24 mouse cellular contexts compared by ENCODE assay signal in genomic region chr8:120414216-120414615, GRCm38 (mm10).
DNase-seq lines count a peak whose midpoint lies in the region; ATAC-seq and TF ChIP-seq lines count a peak whose summit lies in the region.
"Had no signal": no experiment of that assay in that cellular context is flagged by ENCODE, and none has a peak within 500 bp of the region (broad histone marks: within the 10 kb centered on the region; RNA-seq: fewer than 3 reads in every experiment).

No protein-coding gene starts in this region.

- ATAC-seq in hindbrain, embryonic 11.5 days (ENCODE audit: low FRiP score), result no peak
- ATAC-seq in hindbrain, postnatal 0 days, result no peak
- no peak for ATAC-seq in hindbrain, embryonic 13.5 days (ENCODE audit: low FRiP score)
- ATAC-seq: activated CD4-positive, CD25-positive, alpha-beta regulatory T cell, adult 4 months; lung, postnatal 0 days had no signal

- peaks cover 52% of the 10 kb centered on the region for H3K4me1 ChIP-seq in hindbrain, embryonic 11.5 days (replicated peaks; ENCODE audit: control insufficient read depth, insufficient read depth, low read length)
- peaks cover 51% of the 10 kb centered on the region for H3K4me1 ChIP-seq in hindbrain, postnatal 0 days (ENCODE audit: insufficient read depth, low read length)
- peaks cover 100% of the 10 kb centered on the region for H3K4me1 ChIP-seq in embryonic facial prominence, embryonic 10.5 days
- peaks cover 97% of the 10 kb centered on the region for H3K4me1 ChIP-seq in hindbrain, embryonic 13.5 days (replicated peaks)

- H3K27me3 ChIP-seq in hindbrain, embryonic 11.5 days (ENCODE audit: control insufficient read depth, insufficient read depth, low read length), result no peaks in the 10 kb centered on the region
- H3K27me3 ChIP-seq in hindbrain, postnatal 0 days (ENCODE audit: insufficient read depth, low read length), result no peaks in the 10 kb centered on the region
- H3K27me3 ChIP-seq in embryonic facial prominence, embryonic 10.5 days (replicated peaks; ENCODE audit: low read depth, poor library complexity, severe bottlenecking), result peaks cover 79% of the 10 kb centered on the region
- peaks cover 13% of the 10 kb centered on the region; the same call in 1 of the 2 replicates for H3K27me3 ChIP-seq in hindbrain, embryonic 13.5 days
- H3K27me3 ChIP-seq: embryonic facial prominence, embryonic 15.5 days; stomach, embryonic 15.5 days had no signal

- peak overlapping the region; percentile 37; the same call in 1 of the 2 replicates for H3K27ac ChIP-seq in hindbrain, embryonic 11.5 days (ENCODE audit: low read depth, low read length)
- H3K27ac ChIP-seq in hindbrain, postnatal 0 days, result no peak overlapping the region
- peak overlapping the region; percentile 48; the same call in 1 of the 2 replicates for H3K27ac ChIP-seq in embryonic facial prominence, embryonic 10.5 days (replicated peaks)
- peak overlapping the region; percentile 88; the same call in 1 of the 2 replicates for H3K27ac ChIP-seq in hindbrain, embryonic 13.5 days
- H3K27ac ChIP-seq: embryonic facial prominence, embryonic 15.5 days; heart, embryonic 13.5 days; kidney, embryonic 15.5 days; stomach, embryonic 15.5 days had no signal

- H3K9ac ChIP-seq in hindbrain, embryonic 11.5 days (ENCODE audit: low read depth, low read length), result no peak overlapping the region
- no peak overlapping the region for H3K9ac ChIP-seq in hindbrain, postnatal 0 days (replicated peaks; ENCODE audit: low read length)
- H3K9ac ChIP-seq in hindbrain, embryonic 13.5 days, result no peak overlapping the region
- H3K9ac ChIP-seq: embryonic facial prominence, embryonic 15.5 days; heart, embryonic 13.5 days; kidney, embryonic 15.5 days; stomach, embryonic 15.5 days had no signal

- no peak for TF ChIP-seq CTCF in hindbrain, postnatal 0 days (IDR thresholded peaks at IDR 0.05; ENCODE audit: low read depth)

- no peaks in the 10 kb centered on the region for H3K9me3 ChIP-seq in hindbrain, embryonic 11.5 days (ENCODE audit: control insufficient read depth, low read length)
- H3K9me3 ChIP-seq in hindbrain, postnatal 0 days (ENCODE audit: low read length), result no peaks in the 10 kb centered on the region
- no peaks in the 10 kb centered on the region for H3K9me3 ChIP-seq in embryonic facial prominence, embryonic 10.5 days
- H3K9me3 ChIP-seq in hindbrain, embryonic 13.5 days, result no peaks in the 10 kb centered on the region
- H3K9me3 ChIP-seq: embryonic facial prominence, embryonic 15.5 days; heart, embryonic 13.5 days; kidney, embryonic 15.5 days; stomach, embryonic 15.5 days had no signal

- WGBS in hindbrain, embryonic 11.5 days, result 82% methylated on average over 4 of the region's 4 CpGs
- 74% methylated on average over 4 of the region's 4 CpGs for WGBS in hindbrain, postnatal 0 days
- 86% methylated on average over 4 of the region's 4 CpGs for WGBS in embryonic facial prominence, embryonic 10.5 days
- WGBS in hindbrain, embryonic 13.5 days, result 84% methylated on average over 4 of the region's 4 CpGs

- no peaks in the 10 kb centered on the region for H3K36me3 ChIP-seq in hindbrain, embryonic 11.5 days (ENCODE audit: control insufficient read depth, insufficient read depth, low read length)
- no peaks in the 10 kb centered on the region for H3K36me3 ChIP-seq in hindbrain, postnatal 0 days (ENCODE audit: insufficient read depth, low read length)
- no peaks in the 10 kb centered on the region for H3K36me3 ChIP-seq in embryonic facial prominence, embryonic 10.5 days (replicated peaks)
- H3K36me3 ChIP-seq in hindbrain, embryonic 13.5 days, result no peaks in the 10 kb centered on the region
- H3K36me3 ChIP-seq: embryonic facial prominence, embryonic 15.5 days; heart, embryonic 13.5 days; kidney, embryonic 15.5 days; stomach, embryonic 15.5 days had no signal

- H3K4me2 ChIP-seq in hindbrain, embryonic 11.5 days (replicated peaks; ENCODE audit: low read depth, low read length), result no peak overlapping the region
- H3K4me2 ChIP-seq in hindbrain, postnatal 0 days (ENCODE audit: low read depth, low read length), result no peak overlapping the region
- H3K4me2 ChIP-seq in hindbrain, embryonic 13.5 days, result no peak overlapping the region
- H3K4me2 ChIP-seq: embryonic facial prominence, embryonic 15.5 days; heart, embryonic 13.5 days; kidney, embryonic 15.5 days; midbrain, embryonic 11.5 days; stomach, embryonic 15.5 days had no signal

- DNase-seq in hindbrain, embryonic 11.5 days (ENCODE audit: low spot score), result no peak
- DNase-seq in hindbrain, postnatal 0 days (ENCODE audit: low spot score), result no peak
- peak; percentile 68 for DNase-seq in adipocyte (ENCODE audit: low spot score)
- no peak for DNase-seq in embryonic facial prominence, embryonic 10.5 days (ENCODE audit: low spot score)
- DNase-seq in right cerebral cortex, postnatal 4 days, result no peak
- no peak for DNase-seq in cerebellum, postnatal 14 days
- DNase-seq: adrenal gland, postnatal 10 days; cerebellum, adult 18-20 months; gastrocnemius, postnatal 14 days; heart, adult 11 months; heart, postnatal 14 days; kidney, adult 11 months; kidney, postnatal 36 days; liver; right cerebral cortex, postnatal 25 days; thymus, adult 18-20 months had no signal

- no peak overlapping the region for H3K4me3 ChIP-seq in hindbrain, embryonic 11.5 days (ENCODE audit: low read depth, low read length)
- H3K4me3 ChIP-seq in hindbrain, postnatal 0 days (ENCODE audit: low read length), result no peak overlapping the region
- no peak overlapping the region for H3K4me3 ChIP-seq in embryonic facial prominence, embryonic 10.5 days
- H3K4me3 ChIP-seq in hindbrain, embryonic 13.5 days, result no peak overlapping the region
- H3K4me3 ChIP-seq: embryonic facial prominence, embryonic 15.5 days; heart, embryonic 13.5 days; kidney, embryonic 15.5 days; stomach, embryonic 15.5 days had no signal
